ENCODE assay signal across 16 mouse cellular contexts in the genomic region with DNA sequence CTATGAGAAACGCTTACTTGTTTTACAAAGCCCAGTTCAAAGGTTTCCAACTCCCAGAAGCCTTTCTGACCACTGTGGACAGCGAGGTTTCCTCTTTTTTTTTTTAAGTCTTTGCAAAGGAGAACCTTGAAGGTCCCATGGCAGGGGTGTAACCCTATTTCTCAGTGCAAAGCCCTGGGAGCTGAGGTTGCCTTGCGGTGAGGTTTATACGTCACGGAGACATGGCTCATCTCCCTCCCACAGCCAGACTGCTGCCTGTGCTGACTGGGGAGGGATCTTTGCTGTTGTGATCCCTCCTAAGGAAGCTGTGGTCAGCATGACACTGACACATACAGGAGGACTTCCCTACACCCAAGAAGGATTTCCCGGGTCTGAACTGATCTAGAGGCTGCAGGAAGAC. TPM values are rescaled to one million over a fixed set of nuclear protein-coding genes. Genes with fewer than 3 reads are reported as not detected.
DNase-seq lines count a peak whose midpoint lies in the region; ATAC-seq lines count a peak whose summit lies in the region.
"Had no signal": no experiment of that assay in that cellular context is flagged by ENCODE, and none has a peak within 500 bp of the region (broad histone marks: within the 10 kb centered on the region; RNA-seq: fewer than 3 reads in every experiment).

No protein-coding gene starts in this region.

- no peak for DNase-seq in kidney, postnatal 36 days
- peak; percentile 95 for DNase-seq in 416B (ENCODE audit: low read depth)
- DNase-seq in T-cell, adult 2 months (ENCODE audit: low spot score): peak; percentile 67
- DNase-seq in lung, postnatal 4 days: peak; percentile 52 to 66
- no peak for DNase-seq in left cerebral cortex, adult 18-20 months (ENCODE audit: low spot score in 2 of 2)
- no peak for DNase-seq in embryo, embryonic 11 days
- DNase-seq in ovary, adult 18-20 months (ENCODE audit: low spot score): no peak
- DNase-seq: gastrocnemius, postnatal 10 days; kidney, adult 18-20 months; midbrain, embryonic 14.5 days; right cerebral cortex, postnatal 4 days; thymus, adult 2 months had no signal

- WGBS in kidney, embryonic 16.5 days: 56% methylated on average over 6 of the region's 6 CpGs

- H3K4me1 ChIP-seq in kidney, embryonic 16.5 days (ENCODE audit: insufficient read depth, low read length): peaks cover 30% of the 10 kb centered on the region

- H3K27ac ChIP-seq in kidney, embryonic 16.5 days (ENCODE audit: low read length): no peak overlapping the region
- H3K27ac ChIP-seq: embryonic facial prominence, embryonic 10.5 days; forebrain, embryonic 10.5 days; limb, embryonic 15.5 days had no signal

- 0 out of 2 replicates have a peak overlapping the region, but pooled peaks have one; percentile 9 for H3K9ac ChIP-seq in kidney, embryonic 16.5 days (replicated peaks; ENCODE audit: low read length)
- H3K9ac ChIP-seq: limb, embryonic 15.5 days had no signal

- ATAC-seq in kidney, embryonic 16.5 days (ENCODE audit: low FRiP score, low TSS enrichment): no peak

- H3K27me3 ChIP-seq in kidney, embryonic 16.5 days (ENCODE audit: insufficient read depth, low read length): no peaks in the 10 kb centered on the region
- H3K27me3 ChIP-seq: limb, embryonic 15.5 days had no signal

- H3K36me3 ChIP-seq in kidney, embryonic 16.5 days (ENCODE audit: insufficient read depth, low read length): 0 out of 2 replicates have a peak, but pooled peaks cover 3% of the 10 kb centered on the region
- H3K36me3 ChIP-seq: embryonic facial prominence, embryonic 10.5 days; forebrain, embryonic 10.5 days; limb, embryonic 15.5 days had no signal

- no peak overlapping the region for H3K4me2 ChIP-seq in kidney, embryonic 16.5 days (replicated peaks; ENCODE audit: low read depth, low read length)
- H3K4me2 ChIP-seq: limb, embryonic 15.5 days had no signal

- no peaks in the 10 kb centered on the region for H3K9me3 ChIP-seq in kidney, embryonic 16.5 days (ENCODE audit: low read length)
- H3K9me3 ChIP-seq: embryonic facial prominence, embryonic 10.5 days; forebrain, embryonic 10.5 days; limb, embryonic 15.5 days had no signal

- H3K4me3 ChIP-seq in kidney, embryonic 16.5 days (ENCODE audit: low read length): no peak overlapping the region
- H3K4me3 ChIP-seq: embryonic facial prominence, embryonic 10.5 days; forebrain, embryonic 10.5 days; limb, embryonic 15.5 days had no signal

RNA-seq across cellular contexts. Expression of a gene that starts 13.2 kb away (rescaled TPM):
- polyA plus RNA-seq in kidney, embryonic 16.5 days (2015; fragmentation: Nextera tagmentation; extraction: Ambion mirVana): 41.6 and 48.3 TPM in 2 replicates
- total RNA-seq in left cerebral cortex, adult 18-20 months (2021): 10 to 100 TPM; 10.7 to 10.8 TPM

Comparison
In these comparisons a context has a peak if more than half of its experiments do, and no peak if none do; other contexts are left out.
1. DNase-seq: peak in 416B (single experiment), T-cell, adult 2 months (single experiment) and lung, postnatal 4 days (2 of 2); none in kidney, postnatal 36 days (0 of 2), left cerebral cortex, adult 18-20 months (0 of 2), embryo, embryonic 11 days (single experiment) and ovary, adult 18-20 months (single experiment).